Mouse (Mus musculus): ENCODE data around the gene Ccdc134. TPM values are rescaled to one million over a fixed set of nuclear protein-coding genes. Genes with fewer than 3 reads are reported as not detected.
A peak's percentile ranks its signal among the peaks of the same experiment; 100 is the strongest.

Gene Ccdc134
- polyA plus RNA-seq, 1 experiment = 28.2 TPM

- WGBS = 54% methylated on average over 2 of the region's 2 CpGs
- TF ChIP-seq CTCF (IDR thresholded peaks at IDR 0.05; ENCODE audit: control insufficient read depth, insufficient read depth, low read length) (no peak), POLR2A (IDR thresholded peaks at IDR 0.05; ENCODE audit: borderline replicate concordance, control insufficient read depth, low read depth, low read length) (no peak)
- peaks cover 1% of the 10 kb centered on the region; the same call in 1 of the 2 replicates for H3K4me1 ChIP-seq (ENCODE audit: control insufficient read depth, insufficient read depth, low read length)
- no peak overlapping the region for H3K4me3 ChIP-seq (replicated peaks; ENCODE audit: control insufficient read depth, low read depth, low read length)
- no peak overlapping the region for H3K27ac ChIP-seq (ENCODE audit: control insufficient read depth, insufficient read depth, low read depth, low read length, poor library complexity)
Observed at GRCm38 (mm10) chr15:82145408-82145807, 17.7 kb downstream of the Ccdc134 start.

- peak overlapping the region; percentile 91 for H3K27ac ChIP-seq (ENCODE audit: control insufficient read depth, insufficient read depth, low read depth, low read length, poor library complexity)
- TF ChIP-seq POLR2A (IDR thresholded peaks at IDR 0.05; ENCODE audit: borderline replicate concordance, control insufficient read depth, low read depth, low read length) (no peak), CTCF (IDR thresholded peaks at IDR 0.05; ENCODE audit: control insufficient read depth, insufficient read depth, low read length) (no peak)
- peaks cover 2% of the 10 kb centered on the region; the same call in 1 of the 2 replicates for H3K4me1 ChIP-seq (ENCODE audit: control insufficient read depth, insufficient read depth, low read length)
- peak overlapping the region; percentile 14 for H3K4me3 ChIP-seq (replicated peaks; ENCODE audit: control insufficient read depth, low read depth, low read length)
- WGBS = 24% methylated on average over 11 of the region's 11 CpGs
Observed at GRCm38 (mm10) chr15:82145851-82146769, 18.4 kb downstream of the Ccdc134 start.

- no peak for TF ChIP-seq CTCF (IDR thresholded peaks at IDR 0.05; ENCODE audit: control insufficient read depth, insufficient read depth, low read length)
- peak; percentile 95; the same call in 1 of the 2 replicates for TF ChIP-seq POLR2A (IDR thresholded peaks at IDR 0.05; ENCODE audit: borderline replicate concordance, control insufficient read depth, low read depth, low read length)
- WGBS = under 1% methylated on average over 77 of the region's 79 CpGs
- peak within 1 kb of the TSS; percentile 89 for H3K4me3 ChIP-seq (replicated peaks; ENCODE audit: control insufficient read depth, low read depth, low read length)
- H3K27ac ChIP-seq (ENCODE audit: control insufficient read depth, insufficient read depth, low read depth, low read length, poor library complexity) = peak within 1 kb of the TSS; percentile 91
- H3K4me1 ChIP-seq (ENCODE audit: control insufficient read depth, insufficient read depth, low read length) = peaks cover 2% of the 10 kb centered on the region; the same call in 1 of the 2 replicates
Observed at GRCm38 (mm10) chr15:82146770-82147610, 19.3 kb downstream of the Ccdc134 start, which contains the start of gene Srebf2. Gene Srebf2, plus strand, starts transcription at chr15:82147181.

GRCm38 (mm10) chr15:82147611-82148111 lies 19.9 kb downstream of the Ccdc134 start:
- H3K4me3 ChIP-seq (replicated peaks; ENCODE audit: control insufficient read depth, low read depth, low read length) = peak overlapping the region; percentile 89
- under 1% methylated on average over 50 of the region's 50 CpGs for WGBS
- H3K27ac ChIP-seq (ENCODE audit: control insufficient read depth, insufficient read depth, low read depth, low read length, poor library complexity) = peak overlapping the region; percentile 76
- peaks cover 7% of the 10 kb centered on the region; the same call in 1 of the 2 replicates for H3K4me1 ChIP-seq (ENCODE audit: control insufficient read depth, insufficient read depth, low read length)
- TF ChIP-seq POLR2A (IDR thresholded peaks at IDR 0.05; ENCODE audit: borderline replicate concordance, control insufficient read depth, low read depth, low read length) = no peak
- no peak for TF ChIP-seq CTCF (IDR thresholded peaks at IDR 0.05; ENCODE audit: control insufficient read depth, insufficient read depth, low read length)

GRCm38 (mm10) chr15:82148510-82148911 lies 20.8 kb downstream of the Ccdc134 start:
- TF ChIP-seq CTCF (IDR thresholded peaks at IDR 0.05; ENCODE audit: control insufficient read depth, insufficient read depth, low read length) (no peak), POLR2A (IDR thresholded peaks at IDR 0.05; ENCODE audit: borderline replicate concordance, control insufficient read depth, low read depth, low read length) (no peak)
- H3K4me1 ChIP-seq (ENCODE audit: control insufficient read depth, insufficient read depth, low read length) = peaks cover 7% of the 10 kb centered on the region; the same call in 1 of the 2 replicates
- 6% methylated on average over 9 of the region's 9 CpGs for WGBS
- H3K4me3 ChIP-seq (replicated peaks; ENCODE audit: control insufficient read depth, low read depth, low read length) = peak overlapping the region; percentile 54
- H3K27ac ChIP-seq (ENCODE audit: control insufficient read depth, insufficient read depth, low read depth, low read length, poor library complexity) = no peak overlapping the region

GRCm38 (mm10) chr15:82150042-82150441 lies 22.3 kb downstream of the Ccdc134 start:
- TF ChIP-seq POLR2A (IDR thresholded peaks at IDR 0.05; ENCODE audit: borderline replicate concordance, control insufficient read depth, low read depth, low read length) (no peak), CTCF (IDR thresholded peaks at IDR 0.05; ENCODE audit: control insufficient read depth, insufficient read depth, low read length) (no peak)

GRCm38 (mm10) chr15:82151176-82151575 lies 23.5 kb downstream of the Ccdc134 start:
- WGBS = 32% methylated on average over 4 of the region's 4 CpGs
- Histone ChIP-seq H3K4me3 (replicated peaks; ENCODE audit: control insufficient read depth, low read depth, low read length) (no peak overlapping the region), H3K27ac (ENCODE audit: control insufficient read depth, insufficient read depth, low read depth, low read length, poor library complexity) (no peak overlapping the region), H3K4me1 (ENCODE audit: control insufficient read depth, insufficient read depth, low read length) (peaks cover 7% of the 10 kb centered on the region; the same call in 1 of the 2 replicates)
- TF ChIP-seq POLR2A (IDR thresholded peaks at IDR 0.05; ENCODE audit: borderline replicate concordance, control insufficient read depth, low read depth, low read length) = no peak
- TF ChIP-seq CTCF (IDR thresholded peaks at IDR 0.05; ENCODE audit: control insufficient read depth, insufficient read depth, low read length) = no peak

More at GRCm38 (mm10) chr15:82150042-82150441, 22.3 kb downstream of the Ccdc134 start:
- no peak overlapping the region for H3K27ac ChIP-seq (ENCODE audit: control insufficient read depth, insufficient read depth, low read depth, low read length, poor library complexity)
- H3K4me3 ChIP-seq (replicated peaks; ENCODE audit: control insufficient read depth, low read depth, low read length) = no peak overlapping the region
- peaks cover 7% of the 10 kb centered on the region; the same call in 1 of the 2 replicates for H3K4me1 ChIP-seq (ENCODE audit: control insufficient read depth, insufficient read depth, low read length)

Measured in bone marrow, adult 2 months (tissue).